Mouse (Mus musculus) neural tube, embryonic 11.5 days (tissue): Measurements from ENCODE around the gene Olfr10. TPM values are rescaled to one million over a fixed set of nuclear protein-coding genes. Genes with fewer than 3 reads are reported as not detected.

Source experiments
- polyA plus RNA-seq: library from polyadenylated mRNA; unstranded; fragments of >200 nt; fragmentation: Nextera tagmentation; extraction: Ambion mirVana; gene quantifications from 2 replicates; pipeline ENCODE4 v1.2.1, GENCODE M21; 2014

Gene Olfr10
- polyA plus RNA-seq, 1 experiment from 2014 or later, result not detected

Other genes with a start within 250 kb of the Olfr10 start
- gene Tgtp2, start 240.5 kb upstream of the Olfr10 start, polyA plus RNA-seq, result not detected in 2 replicates
- gene Ifi47, start 228.2 kb upstream of the Olfr10 start, polyA plus RNA-seq, result 0.36 and 0.57 TPM in 2 replicates
- not detected in 2 replicates for gene Olfr1396, start 189.9 kb upstream of the Olfr10 start, polyA plus RNA-seq
- not detected in 2 replicates for gene Olfr1395, start 162.5 kb upstream of the Olfr10 start, polyA plus RNA-seq
- gene Olfr1394, start 150.4 kb upstream of the Olfr10 start, polyA plus RNA-seq, result not detected in 2 replicates
- 0.20 and 0.21 TPM in 2 replicates for gene Btnl9, start 117.6 kb upstream of the Olfr10 start, polyA plus RNA-seq
- 57.2 and 62.5 TPM in 2 replicates for gene Zfp62, start 101.4 kb upstream of the Olfr10 start, polyA plus RNA-seq
- 28.6 and 33.2 TPM in 2 replicates for gene Mgat1, start 60.5 kb upstream of the Olfr10 start, polyA plus RNA-seq
- gene Olfr1393, start 26.4 kb upstream of the Olfr10 start, polyA plus RNA-seq, result 0.08 and 0.12 TPM in 2 replicates
- not detected in 2 replicates for gene Olfr1392, start 19.5 kb upstream of the Olfr10 start, polyA plus RNA-seq
- not detected in 2 replicates for gene Olfr1391, start 18.0 kb downstream of the Olfr10 start, polyA plus RNA-seq
- not detected in 2 replicates for gene Olfr1390, start 30.4 kb downstream of the Olfr10 start, polyA plus RNA-seq
- gene Olfr1389, start 118.3 kb downstream of the Olfr10 start, polyA plus RNA-seq, result not detected in 2 replicates
- 0.08 TPM in 1 of 2 replicates, not detected in the other for gene Olfr1388, start 131.9 kb downstream of the Olfr10 start, polyA plus RNA-seq
- not detected in 2 replicates for gene Olfr1387, start 150.6 kb downstream of the Olfr10 start, polyA plus RNA-seq
- not detected in 2 replicates for gene Olfr1386, start 160.3 kb downstream of the Olfr10 start, polyA plus RNA-seq
- not detected in 2 replicates for gene Olfr1385, start 184.3 kb downstream of the Olfr10 start, polyA plus RNA-seq
- not detected in 2 replicates for gene Olfr1384, start 202.0 kb downstream of the Olfr10 start, polyA plus RNA-seq
- gene Olfr1383, start 214.9 kb downstream of the Olfr10 start, polyA plus RNA-seq, result not detected in 2 replicates
- not detected in 2 replicates for gene Olfr1382, start 223.5 kb downstream of the Olfr10 start, polyA plus RNA-seq
- not detected in 2 replicates for gene Olfr1381, start 238.7 kb downstream of the Olfr10 start, polyA plus RNA-seq